Mouse (Mus musculus): ENCODE data around the gene Setd7.
"Not testable (repeated sequence)": the region's sequence is repeated elsewhere in the genome, so short reads cannot be mapped to it uniquely, and the experiment has no call there.

The Setd7 gene

GRCm38 (mm10) chr3:51560511-51561108, at the start of gene Setd7:
Gene Setd7 (minus strand): TSS chr3:51560879.
- in situ Hi-C loops (cut with MboI; ENCODE audit: low sequenced_read_pairs) = no loop called here

DNA sequence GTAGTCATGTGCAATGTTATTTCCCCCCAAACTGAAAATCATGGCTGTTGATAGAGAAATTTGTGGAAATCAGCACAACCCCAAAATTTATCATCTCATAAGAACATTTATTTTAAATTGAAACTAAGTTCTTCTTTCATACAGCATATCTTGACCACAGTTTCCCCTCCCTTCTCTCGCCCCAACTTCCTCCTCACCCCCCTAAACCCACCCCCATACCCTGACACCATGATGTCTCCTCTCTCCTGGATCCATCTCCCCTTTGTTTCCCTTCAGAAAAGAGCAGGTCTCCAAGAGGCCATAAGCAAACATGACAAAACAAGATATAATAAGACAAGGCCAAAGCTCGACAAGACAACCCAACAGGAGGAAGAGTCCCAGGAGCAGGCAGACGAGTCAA, 43.8 kb upstream of the Setd7 start:
- in situ Hi-C loops (cut with MboI; ENCODE audit: low sequenced_read_pairs) = no loop called here

GRCm38 (mm10) chr3:51603705-51604291, 43.1 kb upstream of the Setd7 start:
- in situ Hi-C loops (cut with MboI; ENCODE audit: low sequenced_read_pairs) = no loop called here

GRCm38 (mm10) chr3:51601461-51601860, 40.8 kb upstream of the Setd7 start:
- in situ Hi-C loops (cut with MboI; ENCODE audit: low sequenced_read_pairs) = no loop called here

DNA sequence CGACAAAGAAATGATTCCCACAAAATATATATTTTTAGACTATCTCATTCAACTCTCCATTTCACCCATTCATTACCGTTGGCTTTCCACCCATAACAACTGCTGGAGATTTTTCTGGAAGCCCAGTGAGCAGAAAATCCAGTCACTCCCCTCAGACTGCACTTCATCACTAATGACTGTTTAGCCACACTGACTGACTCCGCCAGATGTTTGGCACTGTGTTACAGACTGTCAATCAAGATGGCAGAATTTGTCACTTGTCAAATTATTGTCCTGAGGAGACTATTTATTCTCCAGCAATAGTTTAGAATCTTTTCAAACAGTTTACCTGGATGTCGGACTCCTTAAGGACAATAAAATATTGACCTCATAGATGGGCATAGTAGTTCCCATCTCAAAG, 40.0 kb upstream of the Setd7 start:
- in situ Hi-C loops (cut with MboI; ENCODE audit: low sequenced_read_pairs) = no loop called here

DNA sequence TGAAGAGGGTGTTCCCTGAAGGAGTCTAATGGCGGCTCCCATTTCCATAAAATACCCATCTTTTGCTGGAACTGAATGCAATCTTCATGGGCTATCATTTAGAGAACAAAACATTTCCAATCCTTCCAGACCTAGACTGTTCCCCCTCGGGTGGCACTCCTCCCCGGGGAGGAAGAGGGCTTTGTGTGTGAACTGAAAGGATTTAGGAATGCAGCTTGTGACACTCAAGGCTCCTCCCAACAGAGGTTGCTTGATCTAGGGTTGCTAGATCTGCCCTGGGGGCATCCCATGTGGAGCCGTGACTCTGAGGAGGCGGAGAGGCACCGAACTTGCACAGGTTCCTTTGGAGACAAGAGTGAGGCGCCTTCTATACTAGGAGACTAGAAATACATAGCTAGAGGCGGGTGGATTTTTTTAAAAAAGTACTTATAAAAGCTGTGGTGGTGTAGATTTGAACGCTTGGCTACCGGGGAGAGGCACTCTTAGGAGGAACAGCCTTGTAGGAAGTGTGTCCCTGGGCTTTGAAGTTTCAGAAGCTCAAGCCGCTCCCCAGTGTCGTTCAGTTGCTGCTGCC, 38.5 kb upstream of the Setd7 start:
- in situ Hi-C loops (cut with MboI; ENCODE audit: low sequenced_read_pairs) = no loop called here

DNA sequence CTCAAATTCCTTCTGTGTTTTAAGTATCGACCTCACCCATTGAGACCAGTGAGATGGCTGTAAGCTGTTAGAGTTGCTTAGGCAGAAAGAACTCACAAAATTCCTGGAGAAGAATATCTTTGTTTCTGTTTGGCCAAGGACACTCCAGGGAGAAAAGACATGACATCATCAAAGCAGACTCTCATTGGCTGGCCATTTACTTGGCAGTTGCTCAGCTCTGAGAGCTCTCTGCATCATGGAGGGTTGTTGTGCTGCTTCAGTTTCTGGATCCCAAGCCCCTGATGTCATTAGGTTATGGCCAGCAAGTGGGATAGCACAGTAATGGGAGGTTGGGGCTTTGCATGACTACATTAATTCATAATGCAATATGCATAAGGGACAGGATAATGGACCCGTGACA, 35.9 kb upstream of the Setd7 start:
- in situ Hi-C loops (cut with MboI; ENCODE audit: low sequenced_read_pairs) = no loop called here

DNA sequence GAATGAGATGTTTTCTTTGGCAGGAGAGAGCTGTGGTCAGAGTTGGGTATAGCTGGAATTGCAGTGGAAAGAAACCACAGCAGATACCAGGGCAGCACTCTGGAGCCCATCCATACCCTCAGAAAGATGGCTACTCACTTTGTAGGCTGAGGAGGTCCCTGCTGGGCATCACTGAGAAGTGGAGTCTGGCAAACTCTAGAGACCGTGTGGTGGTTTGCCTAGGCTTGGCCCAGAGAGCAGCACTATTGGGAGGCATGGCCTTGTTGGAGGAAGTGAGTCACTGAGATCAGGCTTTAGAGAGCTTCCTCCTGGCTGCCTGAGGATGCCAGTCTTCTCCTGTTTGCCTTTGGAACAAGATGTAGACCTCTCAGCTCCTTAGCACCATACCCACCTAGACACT, 32.8 kb upstream of the Setd7 start:
- in situ Hi-C loops (cut with MboI; ENCODE audit: low sequenced_read_pairs) = no loop called here

DNA sequence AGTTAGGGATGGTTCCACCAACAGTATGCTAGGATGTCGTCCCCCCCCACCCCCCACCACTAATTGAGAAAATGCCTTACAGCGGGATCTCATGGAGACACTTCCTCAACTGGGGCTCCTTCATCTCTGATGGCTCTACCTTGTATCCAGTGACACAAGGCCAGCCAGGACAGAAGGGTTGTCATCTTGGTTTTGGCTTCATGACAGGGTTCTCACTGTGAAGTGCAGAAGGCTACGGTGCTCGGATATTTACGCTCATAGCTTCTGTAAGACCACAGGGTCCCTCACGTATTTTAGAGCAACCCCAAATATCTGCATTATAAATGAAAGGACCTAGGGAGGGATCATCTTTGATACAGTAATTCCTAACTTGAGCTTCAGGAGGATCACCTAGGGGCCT, 30.9 kb upstream of the Setd7 start:
- in situ Hi-C loops (cut with MboI; ENCODE audit: low sequenced_read_pairs) = no loop called here

DNA sequence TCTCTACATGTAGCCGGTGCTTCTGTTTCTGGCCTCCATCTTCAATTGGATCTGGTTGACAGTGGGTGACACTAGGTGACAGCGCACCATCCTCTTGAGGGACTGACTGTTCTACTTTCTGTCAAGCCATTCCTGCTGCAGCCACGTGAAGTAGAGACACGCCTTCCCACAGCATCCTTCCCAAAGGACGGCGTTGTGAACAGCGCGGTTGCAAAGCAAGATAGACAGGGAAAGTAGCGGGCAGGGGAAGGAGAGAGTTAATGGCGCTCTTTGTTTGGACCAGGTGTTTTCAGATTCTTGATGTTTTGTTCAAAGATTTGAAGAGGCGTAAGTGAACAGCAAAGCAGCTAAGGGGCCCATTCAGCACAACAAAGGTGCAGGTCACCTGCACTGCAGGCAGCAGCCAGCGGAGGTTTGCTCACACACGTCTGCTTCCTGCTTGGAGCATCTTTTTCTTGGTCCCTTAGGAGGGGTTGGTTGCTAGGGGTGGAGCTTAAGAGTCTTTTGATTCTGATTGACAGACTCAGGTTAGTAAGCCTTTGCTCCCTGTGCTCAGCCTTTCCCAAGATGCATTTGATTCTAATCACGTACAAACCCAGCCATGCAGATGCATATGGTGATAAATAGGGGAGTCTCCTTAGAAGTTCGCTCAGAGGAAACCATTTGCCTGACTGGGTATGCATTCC, 29.7 kb upstream of the Setd7 start:
- in situ Hi-C loops (cut with MboI; ENCODE audit: low sequenced_read_pairs) = no loop called here

GRCm38 (mm10) chr3:51587697-51588262, 27.1 kb upstream of the Setd7 start:
- in situ Hi-C loops (cut with MboI; ENCODE audit: low sequenced_read_pairs) = loop anchor here (10.0 kb wide), 1 partner anchor 57 kb away; no protein-coding TSS in a partner anchor

GRCm38 (mm10) chr3:51583574-51584391, 23.1 kb upstream of the Setd7 start:
- in situ Hi-C loops (cut with MboI; ENCODE audit: low sequenced_read_pairs) = loop anchor here (10.0 kb wide), 1 partner anchor 61 kb away; no protein-coding TSS in a partner anchor

GRCm38 (mm10) chr3:51579243-51579642, 18.6 kb upstream of the Setd7 start:
- in situ Hi-C loops (cut with MboI; ENCODE audit: low sequenced_read_pairs) = not testable (repeated sequence)

- in situ Hi-C loops (cut with MboI; ENCODE audit: low sequenced_read_pairs) = no loop called here
These were observed 17.4 kb upstream of the Setd7 start for GRCm38 (mm10) chr3:51577816-51578749.

GRCm38 (mm10) chr3:51577359-51577758, 16.7 kb upstream of the Setd7 start:
- in situ Hi-C loops (cut with MboI; ENCODE audit: low sequenced_read_pairs) = no loop called here

DNA sequence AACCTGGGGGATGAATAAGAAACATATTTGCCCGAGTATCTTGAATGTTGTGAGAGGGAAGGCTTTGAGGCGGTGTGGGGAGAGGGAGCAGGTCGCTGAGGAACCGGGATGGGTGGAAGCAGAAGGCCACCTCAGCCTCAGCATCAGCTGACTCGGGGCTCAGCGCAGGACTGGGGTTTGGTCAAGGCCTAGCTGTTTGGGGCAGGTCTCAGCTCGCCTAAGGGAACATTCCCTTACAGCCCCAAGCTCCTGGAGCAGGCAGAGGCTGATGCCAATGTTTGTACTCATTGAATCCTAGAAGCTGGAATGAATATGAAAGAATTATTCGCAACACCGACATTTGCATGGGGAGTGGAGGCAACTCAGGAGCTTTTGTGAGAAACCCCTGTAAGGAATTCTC, 13.2 kb upstream of the Setd7 start:
- in situ Hi-C loops (cut with MboI; ENCODE audit: low sequenced_read_pairs) = no loop called here

DNA sequence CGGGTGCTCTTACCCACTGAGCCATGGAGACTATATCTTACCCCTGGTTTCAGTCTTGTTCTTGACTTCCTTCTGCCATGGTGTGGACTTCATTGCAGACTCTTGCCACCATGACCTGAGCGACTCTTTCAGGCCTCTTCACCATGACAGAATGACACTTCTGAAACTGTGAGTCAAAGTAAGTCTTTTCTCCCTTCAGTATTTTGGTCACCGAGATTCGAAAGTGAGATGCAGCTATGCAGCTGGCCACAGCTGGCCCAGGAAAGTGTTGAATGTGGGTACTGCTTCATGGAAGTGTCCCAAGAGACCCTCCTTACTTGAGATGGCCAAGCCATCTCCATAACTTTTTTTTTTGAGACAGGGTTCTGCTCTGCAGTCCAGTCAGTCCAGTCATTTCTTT, 9.5 kb upstream of the Setd7 start:
- in situ Hi-C loops (cut with MboI; ENCODE audit: low sequenced_read_pairs) = no loop called here

- in situ Hi-C loops (cut with MboI; ENCODE audit: low sequenced_read_pairs) = no loop called here
These were observed 1.3 kb upstream of the Setd7 start for GRCm38 (mm10) chr3:51561993-51562385.

DNA sequence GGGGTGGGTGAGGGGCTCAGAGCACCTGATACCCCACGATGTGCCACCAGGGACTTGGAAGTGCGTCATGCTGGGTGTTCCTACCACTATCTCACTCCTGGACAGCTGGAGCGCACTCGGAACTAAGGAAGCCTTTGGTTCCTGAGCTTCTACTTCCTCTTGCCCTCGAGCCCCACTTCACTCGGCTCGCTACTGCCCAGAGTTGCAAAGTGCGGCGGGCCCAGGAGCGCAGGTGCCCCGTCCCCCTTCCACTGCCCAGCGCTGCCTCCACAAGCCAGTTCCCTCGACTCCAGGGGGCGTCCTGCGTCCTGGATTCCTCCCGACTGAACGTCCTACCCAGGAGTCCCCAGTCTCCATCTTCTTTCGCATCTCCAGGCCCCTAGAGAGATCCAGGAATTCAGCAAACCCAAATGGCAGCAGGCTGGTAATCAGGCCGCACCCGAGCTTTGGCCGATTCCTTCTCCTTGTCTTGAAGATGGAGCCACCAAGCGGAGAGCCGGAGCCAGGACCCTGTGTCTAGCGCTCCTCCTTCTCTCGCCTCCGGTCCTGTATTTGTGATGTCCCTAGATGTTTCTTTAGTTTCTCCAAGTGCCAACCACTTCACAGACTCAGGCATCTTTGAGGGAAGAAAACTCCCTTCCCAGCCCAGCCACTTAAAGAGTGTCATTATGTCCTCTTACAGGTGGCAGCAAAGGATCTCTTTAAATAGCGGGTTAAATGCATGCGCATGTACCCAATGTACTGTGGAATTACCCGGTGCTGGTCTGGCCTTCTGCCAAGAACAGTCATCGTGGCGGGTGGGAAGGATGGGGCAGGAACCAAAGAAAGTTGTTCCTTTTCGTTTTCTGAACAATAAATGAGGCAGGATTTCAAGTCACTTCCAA, 672 bp upstream of the Setd7 start:
- in situ Hi-C loops (cut with MboI; ENCODE audit: low sequenced_read_pairs) = no loop called here

Data from CH12F3 (cell line).